Mouse (Mus musculus) ES-E14 (cell line): Measurements from ENCODE around the gene Scgb1a1. TPM values are rescaled to one million over a fixed set of nuclear protein-coding genes. Genes with fewer than 3 reads are reported as not detected.

ENCODE experiments used
- DNase-seq: peaks from one replicate; pipeline ENCODE4 v3.0.0-alpha.2; 2013; ENCODE audit warnings: low read depth, low spot score
- H3K27ac ChIP-seq: 2 replicates; pipeline ENCODE4 v1.5.1; 2012; ENCODE audit warnings: low read depth, mild to moderate bottlenecking, low read length, moderate library complexity, mixed read lengths; ENCODE audit not compliant: poor library complexity, insufficient read depth, severe bottlenecking
- H3K36me3 ChIP-seq: 2 replicates; pipeline ENCODE4 v1.6.1; 2012; ENCODE audit warnings: mild to moderate bottlenecking, low read length, moderate library complexity, mixed read lengths; ENCODE audit not compliant: control insufficient read depth, poor library complexity, insufficient read depth, severe bottlenecking
- H3K4me1 ChIP-seq, 2 experiments: fragments of 150-350 bp in 1 of 2; sonication (generic) in 1 of 2; 2 replicates each; pipeline ENCODE4 v1.6.1; 2012; ENCODE audit warnings: low read length in 2 of 2, mild to moderate bottlenecking in 1 of 2, mixed read lengths in 1 of 2; ENCODE audit not compliant: control insufficient read depth in 2 of 2, insufficient read depth in 2 of 2, poor library complexity in 1 of 2
- H3K4me3 ChIP-seq, 2 experiments: fragments of 150-350 bp in 1 of 2; sonication (generic) in 1 of 2; 2 replicates each; pipeline ENCODE4 v1.5.1; 2012; ENCODE audit warnings: low read length in 2 of 2, low read depth in 1 of 2, mild to moderate bottlenecking in 1 of 2, mixed read lengths in 1 of 2; ENCODE audit not compliant: insufficient read depth in 1 of 2, poor library complexity in 1 of 2, severe bottlenecking in 1 of 2
- H3K9ac ChIP-seq: 2 replicates; pipeline ENCODE4 v1.6.1; 2012; ENCODE audit warnings: low read depth, mild to moderate bottlenecking, low read length, mixed read lengths; ENCODE audit not compliant: poor library complexity, insufficient read depth, severe bottlenecking
- H3K9me3 ChIP-seq: fragments of 150-350 bp; sonication (generic); 2 replicates; pipeline ENCODE4 v1.6.1; 2012; ENCODE audit warnings: low read depth, mild to moderate bottlenecking, low read length; ENCODE audit not compliant: control insufficient read depth, insufficient read depth
- CHD2 ChIP-seq: IDR thresholded peaks from 2 replicates; pipeline ENCODE4 v1.6.1; 2014; ENCODE audit warnings: mild to moderate bottlenecking, low read depth, low read length, inconsistent platforms
- HCFC1 ChIP-seq: IDR thresholded peaks from 2 replicates; pipeline ENCODE4 v1.6.1; 2012; ENCODE audit warnings: low read length, inconsistent platforms, borderline replicate concordance; ENCODE audit not compliant: insufficient read depth
- MAFK ChIP-seq: IDR thresholded peaks from 2 replicates; pipeline ENCODE4 v1.6.1; 2014; ENCODE audit warnings: mild to moderate bottlenecking, low read depth, low read length, inconsistent platforms; ENCODE audit not compliant: insufficient read depth
- ZC3H11A ChIP-seq: IDR thresholded peaks from 2 replicates; pipeline ENCODE4 v1.6.1; 2012; ENCODE audit warnings: low read depth, mild to moderate bottlenecking, inconsistent platforms, low read length, borderline replicate concordance
- ZNF384 ChIP-seq: IDR thresholded peaks from 2 replicates; pipeline ENCODE4 v1.6.1; 2012; ENCODE audit warnings: low read depth, low read length, inconsistent platforms
- in situ Hi-C, 2 experiments: fragments of 600-800 bp; cut with MboI; formaldehyde crosslinking; loops; one replicate each; pipeline ENCODE4 v1.15.1; 2025; ENCODE audit warnings: low sequenced_read_pairs in 2 of 2, inconsistent platforms in 1 of 2; ENCODE audit not compliant: unreplicated experiment in 2 of 2
- total RNA-seq: library from RNA; depleted of rRNA; stranded (reverse); fragments of 300-350 nt; gene quantifications from 2 replicates; pipeline ENCODE4 v1.2.3, GENCODE M21; 2012

The Scgb1a1 gene
- total RNA-seq, 1 experiment: not detected

- no peak for DNase-seq
Observed at GRCm38 (mm10) chr19:9117275-9117674, 29.5 kb upstream of the Scgb1a1 start.

GRCm38 (mm10) chr19:9116268-9116667 lies 28.5 kb upstream of the Scgb1a1 start:
- H3K4me3 ChIP-seq: no peak overlapping the region
- H3K4me1 ChIP-seq: no peaks in the 10 kb centered on the region
- DNase-seq: no peak
- in situ Hi-C loops: no loop called here
- H3K27ac ChIP-seq: no peak overlapping the region
- no peak for TF ChIP-seq ZNF384
- TF ChIP-seq ZC3H11A: no peak
- no peak for TF ChIP-seq CHD2
- TF ChIP-seq MAFK: no peak
- no peak for TF ChIP-seq HCFC1
- no peak overlapping the region for H3K9ac ChIP-seq
- no peaks in the 10 kb centered on the region for H3K9me3 ChIP-seq
- H3K36me3 ChIP-seq: peaks cover 8% of the 10 kb centered on the region

More at GRCm38 (mm10) chr19:9117275-9117674, 29.5 kb upstream of the Scgb1a1 start:
- Histone ChIP-seq H3K4me3 (no peak overlapping the region), H3K27ac (no peak overlapping the region), H3K36me3 (peaks cover 8% of the 10 kb centered on the region), H3K4me1 (no peaks in the 10 kb centered on the region), H3K9ac (no peak overlapping the region), H3K9me3 (no peaks in the 10 kb centered on the region)
- in situ Hi-C loops: no loop called here
- no peak for TF ChIP-seq MAFK
- TF ChIP-seq HCFC1: no peak
- no peak for TF ChIP-seq ZC3H11A
- no peak for TF ChIP-seq ZNF384
- no peak for TF ChIP-seq CHD2

GRCm38 (mm10) chr19:9112043-9112442 lies 24.3 kb upstream of the Scgb1a1 start:
- H3K4me1 ChIP-seq: peaks cover 0 to 5% of the 10 kb centered on the region in 2 experiments; a peak in 1 of 4 replicates
- TF ChIP-seq CHD2: no peak
- TF ChIP-seq ZC3H11A: no peak
- TF ChIP-seq HCFC1: no peak
- TF ChIP-seq MAFK: no peak
- no peak for TF ChIP-seq ZNF384
- in situ Hi-C loops: no loop called here
- no peaks in the 10 kb centered on the region for H3K9me3 ChIP-seq
- no peak overlapping the region for H3K27ac ChIP-seq
- no peak overlapping the region for H3K4me3 ChIP-seq
- H3K36me3 ChIP-seq: peaks cover 5% of the 10 kb centered on the region
- no peak for DNase-seq
- H3K9ac ChIP-seq: no peak overlapping the region

- Histone ChIP-seq H3K9me3 (no peaks in the 10 kb centered on the region), H3K4me1 (peaks cover 5 to 14% of the 10 kb centered on the region in 2 experiments; a peak in 1 of 4 replicates), H3K27ac (no peak overlapping the region), H3K4me3 (no peak overlapping the region), H3K9ac (no peak overlapping the region), H3K36me3 (peaks cover 2% of the 10 kb centered on the region)
- in situ Hi-C loops: no loop called here
- TF ChIP-seq CHD2: no peak
- no peak for TF ChIP-seq ZNF384
- no peak for TF ChIP-seq MAFK
- TF ChIP-seq ZC3H11A: peak; percentile 99
- DNase-seq: peak; percentile 58
Observed at GRCm38 (mm10) chr19:9110182-9110869, 22.6 kb upstream of the Scgb1a1 start.

GRCm38 (mm10) chr19:9108536-9108935 lies 20.8 kb upstream of the Scgb1a1 start:
- Histone ChIP-seq H3K4me1 (peaks cover 5 to 14% of the 10 kb centered on the region in 2 experiments; a peak in 1 of 4 replicates), H3K27ac (no peak overlapping the region), H3K4me3 (no peak overlapping the region), H3K9ac (no peak overlapping the region), H3K9me3 (no peaks in the 10 kb centered on the region), H3K36me3 (peaks cover under 1% of the 10 kb centered on the region)
- in situ Hi-C loops: no loop called here
- TF ChIP-seq ZNF384 (no peak), ZC3H11A (no peak), MAFK (no peak), CHD2 (no peak), HCFC1 (no peak)
- no peak for DNase-seq
